Mouse (Mus musculus) neural tube, postnatal 0 days (tissue): ENCODE data around the gene Oca2. TPM values are rescaled to one million over a fixed set of nuclear protein-coding genes. Genes with fewer than 3 reads are reported as not detected.

Experiments
- polyA plus RNA-seq: library from polyadenylated mRNA; unstranded; fragments of >200 nt; fragmentation: Nextera tagmentation; extraction: Ambion mirVana; gene quantifications from 2 replicates; pipeline ENCODE4 v1.2.1, GENCODE M21; 2015

The Oca2 gene
- polyA plus RNA-seq, result 0.32 and 0.68 TPM in 2 replicates

DNA sequence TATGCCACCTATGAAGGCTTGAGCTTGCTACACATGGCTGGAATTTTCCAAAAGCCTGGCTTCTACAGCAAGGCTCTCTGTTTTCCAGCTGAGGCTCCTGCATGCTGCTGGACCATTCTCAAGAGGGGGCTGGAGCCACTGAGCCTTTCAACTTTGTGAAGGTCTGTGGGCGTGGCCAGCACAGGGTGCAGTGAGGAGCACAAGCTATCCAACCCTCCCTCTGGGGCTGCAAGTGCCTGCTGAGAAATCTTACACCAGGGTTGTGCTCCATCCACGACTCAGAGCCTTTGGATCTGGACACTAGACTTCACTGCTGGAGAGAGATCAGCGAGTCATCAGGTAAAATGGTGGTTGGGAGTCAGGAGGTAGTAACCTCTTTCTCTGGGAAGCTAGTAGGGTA, at the start of gene Oca2:
Oca2 (plus strand) TSS at position 218 of the 400 bp plus-strand sequence.

Other genes with a start within 250 kb of the Oca2 start
- 27.8 and 30.0 TPM in 2 replicates for gene Nipa1, start 219.8 kb upstream of the Oca2 start, polyA plus RNA-seq
- gene Herc2, start 189.6 kb upstream of the Oca2 start, polyA plus RNA-seq, result 43.4 and 49.1 TPM in 2 replicates